Mouse (Mus musculus): ENCODE measurements around the gene Myrfl. TPM values are rescaled to one million over a fixed set of nuclear protein-coding genes. Genes with fewer than 3 reads are reported as not detected.

Gene Myrfl
- polyA plus RNA-seq, 1 experiment from 2014 or later, result 0.10 TPM

DNA sequence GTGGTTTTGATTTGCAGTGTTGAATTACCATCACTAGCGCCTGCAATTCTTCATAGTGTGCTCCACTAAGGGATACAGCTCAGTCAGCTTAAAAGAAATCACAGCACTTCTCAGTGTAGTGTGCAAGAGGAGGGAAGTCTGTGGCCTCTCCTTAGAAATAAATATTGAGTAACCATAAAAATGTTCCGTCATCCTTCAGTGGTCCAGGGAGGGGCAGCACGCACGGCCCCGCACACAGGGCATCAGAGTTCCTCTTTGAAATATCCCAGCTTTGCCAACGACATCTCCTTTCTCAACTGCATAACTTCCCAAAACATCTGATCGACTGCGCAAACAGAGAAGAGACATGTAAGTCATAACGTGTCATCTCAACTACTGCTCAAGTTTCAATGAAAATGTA lies 10.1 kb upstream of the Myrfl start:
- no peaks in the 10 kb centered on the region for H3K27me3 ChIP-seq
- H3K4me2 ChIP-seq, result no peak overlapping the region
- no peak overlapping the region for H3K9ac ChIP-seq
- H3K4me3 ChIP-seq, result no peak overlapping the region
- 96% methylated on average over 9 of the region's 9 CpGs for WGBS
- peaks cover 43% of the 10 kb centered on the region for H3K36me3 ChIP-seq
- no peak overlapping the region for H3K27ac ChIP-seq (replicated peaks)
- H3K4me1 ChIP-seq (replicated peaks), result no peaks in the 10 kb centered on the region
- no peak for ATAC-seq (ENCODE audit: low FRiP score, low read depth)
- no peaks in the 10 kb centered on the region for H3K9me3 ChIP-seq

DNA sequence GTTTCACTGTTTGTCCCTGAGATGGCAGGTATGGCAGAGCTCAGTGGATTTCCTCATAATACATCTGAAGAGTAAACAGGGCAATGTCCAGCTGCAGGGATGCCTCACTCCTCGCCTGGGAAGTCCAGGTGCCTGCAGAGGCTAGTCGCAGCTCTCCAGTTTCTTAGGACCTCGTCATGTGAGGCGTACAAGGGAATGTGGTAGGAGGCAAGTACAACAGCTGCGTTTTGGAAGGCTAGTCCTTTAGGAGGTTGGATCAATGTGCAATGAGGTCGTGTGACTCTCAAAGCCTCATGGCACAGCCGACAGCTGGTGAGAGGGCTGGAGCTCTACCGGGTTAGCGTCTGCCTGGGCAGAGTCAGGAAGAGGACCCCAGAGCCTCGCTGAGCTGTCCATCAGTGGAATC lies 7.8 kb upstream of the Myrfl start:
- H3K4me3 ChIP-seq, result no peak overlapping the region
- no peaks in the 10 kb centered on the region for H3K4me1 ChIP-seq (replicated peaks)
- H3K4me2 ChIP-seq, result no peak overlapping the region
- peaks cover 28% of the 10 kb centered on the region for H3K36me3 ChIP-seq
- 92% methylated on average over 10 of the region's 10 CpGs for WGBS
- H3K27me3 ChIP-seq, result no peaks in the 10 kb centered on the region
- H3K9me3 ChIP-seq, result no peaks in the 10 kb centered on the region
- no peak overlapping the region for H3K9ac ChIP-seq
- ATAC-seq (ENCODE audit: low FRiP score, low read depth), result no peak
- no peak overlapping the region for H3K27ac ChIP-seq (replicated peaks)

DNA sequence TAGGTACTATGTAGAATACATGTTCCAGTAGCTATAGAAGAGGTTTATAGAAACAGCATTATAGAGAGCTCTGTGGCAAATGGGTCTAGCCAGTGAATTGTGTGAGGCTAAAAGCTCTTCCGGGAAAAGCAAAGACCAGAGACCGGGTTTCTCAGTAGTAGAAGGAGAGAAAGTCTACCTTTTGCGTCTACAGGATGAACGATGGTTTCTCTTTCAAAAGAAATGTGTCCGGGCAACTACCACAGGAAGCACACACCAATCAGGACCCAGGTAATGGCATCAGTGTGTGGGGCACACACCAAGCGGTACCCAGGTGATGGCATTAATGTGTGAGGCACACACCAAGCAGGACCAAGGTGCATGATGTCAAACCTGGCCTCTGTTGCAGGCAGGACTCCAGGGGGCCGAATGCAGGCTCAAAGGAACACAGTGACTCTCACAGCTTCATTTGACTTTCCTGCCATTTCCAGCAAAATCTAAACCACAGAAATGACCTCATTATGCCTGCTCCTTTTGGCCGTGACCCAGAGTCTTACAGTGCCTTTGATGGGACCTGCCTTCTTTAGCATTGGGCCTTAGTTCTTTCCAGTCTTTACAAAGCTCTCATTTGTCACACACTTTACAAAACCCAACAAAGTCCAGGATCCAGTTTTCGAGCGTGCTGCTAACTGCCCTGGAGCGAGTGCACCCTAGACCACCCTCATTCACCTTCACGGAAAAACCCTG lies 1.4 kb downstream of the Myrfl start:
- H3K4me2 ChIP-seq, result no peak overlapping the region
- 84% methylated on average over 12 of the region's 12 CpGs for WGBS
- no peak for ATAC-seq (ENCODE audit: low FRiP score, low read depth)

DNA sequence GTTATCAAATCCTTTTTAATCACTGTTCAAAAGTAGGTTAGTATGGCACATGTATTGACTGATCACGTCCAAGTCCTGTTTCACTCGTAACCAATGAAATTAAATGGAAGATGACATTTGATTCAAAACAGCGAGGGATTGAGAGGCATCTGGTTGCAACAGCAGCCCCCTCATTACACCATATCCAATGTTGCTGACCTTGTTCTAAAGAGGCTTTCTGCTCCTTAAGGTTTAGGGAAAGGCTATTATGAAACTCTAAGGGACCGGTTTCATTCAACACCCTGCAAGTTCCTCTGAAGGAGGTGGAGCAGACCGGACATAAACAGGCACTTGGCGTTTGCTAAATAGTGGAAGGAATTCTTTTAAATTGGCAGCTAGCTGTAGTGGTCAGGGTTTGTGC lies 2.2 kb downstream of the Myrfl start:
- Histone ChIP-seq H3K4me2 (no peak overlapping the region), H3K36me3 (no peaks in the 10 kb centered on the region), H3K9me3 (no peaks in the 10 kb centered on the region), H3K4me1 (replicated peaks) (no peaks in the 10 kb centered on the region), H3K27me3 (no peaks in the 10 kb centered on the region), H3K4me3 (no peak overlapping the region), H3K9ac (no peak overlapping the region), H3K27ac (replicated peaks) (no peak overlapping the region)
- ATAC-seq (ENCODE audit: low FRiP score, low read depth), result no peak
- 90% methylated on average over 6 of the region's 6 CpGs for WGBS

More for the DNA sequence above, 1.4 kb downstream of the Myrfl start:
- Histone ChIP-seq H3K9ac (no peak overlapping the region), H3K4me1 (replicated peaks) (no peaks in the 10 kb centered on the region), H3K27me3 (no peaks in the 10 kb centered on the region), H3K27ac (replicated peaks) (no peak overlapping the region), H3K9me3 (no peaks in the 10 kb centered on the region), H3K4me3 (no peak overlapping the region), H3K36me3 (no peaks in the 10 kb centered on the region)

DNA sequence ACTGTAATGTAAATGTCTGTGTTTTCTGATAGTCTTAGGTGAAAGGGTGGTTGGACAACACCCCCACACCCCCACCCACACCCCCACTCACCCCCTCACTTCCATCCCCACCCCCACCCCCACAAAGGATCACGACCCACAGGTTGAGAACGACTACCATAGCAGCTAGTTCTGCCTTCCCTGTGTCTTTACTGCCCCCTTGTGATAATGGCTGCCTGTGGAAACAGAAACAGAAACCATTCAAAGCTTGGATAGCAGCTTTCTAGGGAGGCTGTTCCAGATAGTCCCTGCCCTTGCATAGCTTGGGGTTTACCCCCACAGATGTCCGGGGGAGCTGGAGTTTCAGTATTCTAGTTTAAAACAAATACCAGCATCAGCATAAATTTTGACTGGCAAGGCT lies 3.0 kb downstream of the Myrfl start:
- whole genome bisulfite sequencing, result 20% methylated on average over 3 of the region's 3 CpGs
- no peak for ATAC-seq (ENCODE audit: low FRiP score, low read depth)
- Histone ChIP-seq H3K36me3 (no peaks in the 10 kb centered on the region), H3K27me3 (no peaks in the 10 kb centered on the region), H3K4me2 (no peak overlapping the region), H3K4me1 (replicated peaks) (no peaks in the 10 kb centered on the region), H3K9ac (no peak overlapping the region), H3K4me3 (no peak overlapping the region), H3K27ac (replicated peaks) (no peak overlapping the region), H3K9me3 (no peaks in the 10 kb centered on the region)

DNA sequence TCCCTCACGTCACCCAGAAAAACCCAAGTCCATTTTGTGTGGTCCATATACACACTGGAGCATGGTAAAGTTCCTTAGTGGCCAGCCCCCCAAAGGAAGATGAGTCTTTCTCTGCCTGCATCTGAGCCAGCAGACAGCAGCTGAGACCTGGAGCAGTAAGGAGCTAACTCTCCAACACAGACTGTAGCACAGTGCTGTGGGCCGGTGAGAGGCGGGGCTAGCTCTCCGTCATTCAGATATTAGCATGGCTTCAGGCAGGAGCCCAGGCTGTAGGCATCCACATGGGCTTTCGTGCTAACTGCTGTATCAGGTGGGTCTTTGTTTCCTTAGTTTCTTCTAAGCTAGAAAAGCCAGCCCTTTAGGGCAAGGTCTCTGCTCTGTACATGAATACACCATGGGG lies 6.1 kb downstream of the Myrfl start:
- H3K4me1 ChIP-seq (replicated peaks), result no peaks in the 10 kb centered on the region
- no peaks in the 10 kb centered on the region for H3K27me3 ChIP-seq
- peak; percentile 61; the same call in 1 of the 2 replicates for ATAC-seq (ENCODE audit: low FRiP score, low read depth)
- H3K4me3 ChIP-seq, result no peak overlapping the region
- no peaks in the 10 kb centered on the region for H3K36me3 ChIP-seq
- no peak overlapping the region for H3K9ac ChIP-seq
- WGBS, result 40% methylated on average over 5 of the region's 5 CpGs
- H3K4me2 ChIP-seq, result no peak overlapping the region
- no peak overlapping the region for H3K27ac ChIP-seq (replicated peaks)
- no peaks in the 10 kb centered on the region for H3K9me3 ChIP-seq

DNA sequence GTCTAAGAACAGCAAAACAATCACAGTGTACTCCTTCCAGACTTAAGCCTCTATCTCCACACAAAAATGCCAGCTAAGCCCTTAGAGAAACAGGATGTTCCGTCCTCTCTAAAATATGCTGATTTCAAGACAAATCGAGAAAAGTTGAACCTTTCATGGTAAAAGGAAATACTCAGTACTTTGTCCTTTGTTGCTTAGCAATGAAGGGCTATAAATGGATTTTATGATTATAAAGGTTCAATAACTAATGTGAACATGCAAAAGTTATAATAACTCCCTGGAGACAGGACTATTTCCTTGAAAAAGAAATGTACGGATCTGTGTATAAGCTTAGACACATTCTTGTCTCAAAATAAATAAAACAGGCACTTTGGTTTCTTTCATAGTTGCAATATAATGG lies 12.2 kb downstream of the Myrfl start:
- ATAC-seq (ENCODE audit: low FRiP score, low read depth), result no peak
- Histone ChIP-seq H3K9me3 (no peaks in the 10 kb centered on the region), H3K27ac (replicated peaks) (no peak overlapping the region), H3K9ac (no peak overlapping the region), H3K4me3 (no peak overlapping the region), H3K36me3 (no peaks in the 10 kb centered on the region), H3K4me2 (no peak overlapping the region), H3K4me1 (replicated peaks) (no peaks in the 10 kb centered on the region), H3K27me3 (no peaks in the 10 kb centered on the region)
- 89% methylated on average over 3 of the region's 3 CpGs for WGBS

DNA sequence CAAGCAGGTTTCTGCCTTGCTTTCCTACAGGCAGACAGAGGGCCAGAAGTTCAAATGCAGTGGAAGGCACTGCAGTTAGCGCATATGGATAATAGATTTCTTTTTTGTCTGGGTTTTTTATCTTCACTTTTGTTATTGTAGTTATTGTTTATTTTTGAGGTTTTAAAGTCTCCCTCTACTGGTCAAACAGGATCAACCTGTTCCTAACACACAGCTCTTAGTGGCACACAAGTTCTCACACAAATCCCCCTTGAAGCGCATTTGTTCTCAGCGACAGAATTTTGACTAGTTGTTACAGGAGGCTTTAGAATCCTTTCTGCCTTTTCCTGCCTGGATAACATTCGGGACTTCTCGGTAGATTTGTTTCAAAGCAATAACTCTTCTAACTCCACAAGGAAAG lies 13.2 kb downstream of the Myrfl start:
- Histone ChIP-seq H3K4me3 (no peak overlapping the region), H3K9ac (no peak overlapping the region), H3K4me2 (no peak overlapping the region), H3K4me1 (replicated peaks) (no peaks in the 10 kb centered on the region), H3K27me3 (no peaks in the 10 kb centered on the region), H3K9me3 (no peaks in the 10 kb centered on the region), H3K27ac (replicated peaks) (no peak overlapping the region), H3K36me3 (no peaks in the 10 kb centered on the region)
- WGBS, result 69% methylated on average over 5 of the region's 5 CpGs
- ATAC-seq (ENCODE audit: low FRiP score, low read depth), result no peak

DNA sequence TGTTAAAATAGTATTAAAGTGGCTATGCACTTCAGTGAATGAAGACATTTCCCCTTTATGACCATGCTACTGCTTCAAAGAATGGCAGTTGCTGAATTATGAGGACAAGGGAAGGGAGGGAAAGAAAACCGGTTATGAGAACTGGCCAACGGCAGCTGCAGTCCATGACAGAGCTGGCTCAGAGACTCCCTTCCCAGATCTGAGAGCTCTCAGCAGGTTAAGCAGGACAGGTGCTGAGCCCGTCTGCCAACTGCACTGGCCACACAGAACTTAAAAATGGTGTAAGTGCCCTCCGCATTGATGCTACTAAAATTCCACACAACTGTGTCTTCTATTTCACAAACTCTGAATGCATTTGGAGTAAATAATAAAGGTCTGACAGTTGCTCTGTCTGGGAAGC lies 19.3 kb downstream of the Myrfl start:
- Histone ChIP-seq H3K27ac (replicated peaks) (no peak overlapping the region), H3K4me3 (no peak overlapping the region), H3K4me1 (replicated peaks) (no peaks in the 10 kb centered on the region), H3K36me3 (no peaks in the 10 kb centered on the region), H3K9me3 (no peaks in the 10 kb centered on the region), H3K27me3 (no peaks in the 10 kb centered on the region), H3K4me2 (no peak overlapping the region), H3K9ac (no peak overlapping the region)
- ATAC-seq (ENCODE audit: low FRiP score, low read depth), result no peak
- WGBS, result 86% methylated on average over 4 of the region's 4 CpGs

DNA sequence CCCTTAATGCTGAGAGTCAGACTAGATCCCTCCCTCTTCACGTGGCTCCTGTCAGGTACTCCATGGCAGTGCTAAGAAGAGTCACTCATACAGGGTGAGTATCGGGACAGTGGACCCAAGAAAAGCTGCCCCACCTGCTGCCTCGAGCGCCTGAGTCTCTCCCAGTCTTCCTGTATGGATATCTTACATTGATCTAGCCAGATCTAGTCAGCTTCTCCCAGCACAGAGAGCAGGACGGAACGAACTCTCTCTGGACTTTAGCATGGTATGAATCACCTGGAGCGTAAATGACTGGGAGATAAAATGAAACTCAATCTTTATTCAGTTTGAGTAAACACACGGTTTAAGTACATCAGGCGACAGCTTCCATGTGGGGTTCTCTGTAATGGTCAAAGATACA lies 22.2 kb downstream of the Myrfl start:
- Histone ChIP-seq H3K4me3 (no peak overlapping the region), H3K36me3 (no peaks in the 10 kb centered on the region), H3K27ac (replicated peaks) (no peak overlapping the region), H3K4me1 (replicated peaks) (no peaks in the 10 kb centered on the region), H3K4me2 (no peak overlapping the region), H3K9ac (no peak overlapping the region), H3K9me3 (no peaks in the 10 kb centered on the region), H3K27me3 (no peaks in the 10 kb centered on the region)
- no peak for ATAC-seq (ENCODE audit: low FRiP score, low read depth)
- 88% methylated on average over 9 of the region's 9 CpGs for WGBS

DNA sequence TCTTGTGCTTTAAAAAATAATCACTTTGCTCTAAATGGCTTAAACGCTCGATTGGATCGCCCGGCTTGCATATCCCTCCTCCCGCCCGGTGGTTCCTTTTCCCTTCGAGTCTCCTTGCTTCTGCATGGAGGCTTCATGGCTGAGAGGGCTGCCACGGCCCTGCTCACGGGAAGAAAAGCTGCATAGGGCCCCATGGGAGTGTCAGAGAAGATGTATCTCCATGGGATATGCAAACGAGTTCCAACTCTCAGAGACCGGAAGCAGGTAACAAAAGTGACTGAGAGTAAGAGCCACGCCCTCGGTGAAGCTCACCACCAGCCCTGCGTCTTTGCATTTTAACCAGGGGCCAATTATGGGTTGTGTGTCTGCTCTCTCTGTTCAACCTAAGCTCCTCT lies 24.7 kb downstream of the Myrfl start:
- H3K4me2 ChIP-seq, result 0 out of 2 replicates have a peak overlapping the region, but pooled peaks have one; percentile 10

DNA sequence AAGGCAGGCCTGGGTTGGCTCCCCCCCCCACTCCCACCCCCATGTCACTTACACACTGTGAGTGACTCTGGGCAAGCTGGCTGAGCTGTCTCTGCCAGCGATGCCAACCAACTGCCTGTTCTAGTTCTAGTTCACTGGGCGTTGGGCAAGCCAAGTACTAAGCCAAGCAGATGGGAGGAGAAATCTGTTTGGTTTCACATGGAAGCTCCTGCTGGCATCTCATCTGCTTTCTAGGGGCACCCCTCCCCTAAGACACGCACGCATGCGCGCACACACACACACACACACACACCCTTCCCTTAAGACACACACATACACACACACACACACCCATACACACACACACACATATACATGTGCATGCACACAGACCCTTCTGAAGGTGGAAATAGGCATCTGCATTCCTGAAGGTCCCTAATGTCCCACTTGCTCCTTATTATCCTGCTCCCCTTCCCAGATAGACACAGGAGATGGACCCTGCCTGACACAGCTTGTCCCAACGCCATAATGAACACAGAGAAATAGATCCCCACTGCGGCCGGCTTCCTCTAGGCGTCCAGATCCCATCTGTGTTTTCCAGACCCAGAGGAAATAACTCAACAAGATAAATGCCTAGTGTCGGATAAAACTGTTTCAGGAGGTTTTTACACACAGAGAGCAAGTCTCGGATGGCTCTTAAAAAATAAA lies 25.2 kb downstream of the Myrfl start:
- H3K27me3 ChIP-seq, result no peaks in the 10 kb centered on the region
- H3K9me3 ChIP-seq, result no peaks in the 10 kb centered on the region
- H3K36me3 ChIP-seq, result no peaks in the 10 kb centered on the region
- peak; percentile 81 for ATAC-seq (ENCODE audit: low FRiP score, low read depth)
- no peak overlapping the region for H3K4me3 ChIP-seq
- H3K4me1 ChIP-seq (replicated peaks), result no peaks in the 10 kb centered on the region
- H3K9ac ChIP-seq, result no peak overlapping the region
- H3K4me2 ChIP-seq, result 0 out of 2 replicates have a peak overlapping the region, but pooled peaks have one; percentile 10
- 70% methylated on average over 12 of the region's 12 CpGs for WGBS
- no peak overlapping the region for H3K27ac ChIP-seq (replicated peaks)

More for the DNA sequence above, 24.7 kb downstream of the Myrfl start:
- H3K4me3 ChIP-seq, result no peak overlapping the region
- 49% methylated on average over 14 of the region's 14 CpGs for WGBS
- H3K36me3 ChIP-seq, result no peaks in the 10 kb centered on the region
- no peaks in the 10 kb centered on the region for H3K4me1 ChIP-seq (replicated peaks)
- ATAC-seq (ENCODE audit: low FRiP score, low read depth), result no peak
- H3K27me3 ChIP-seq, result no peaks in the 10 kb centered on the region
- no peaks in the 10 kb centered on the region for H3K9me3 ChIP-seq
- no peak overlapping the region for H3K9ac ChIP-seq
- no peak overlapping the region for H3K27ac ChIP-seq (replicated peaks)
